Mouse (Mus musculus): Measurements from ENCODE around the gene Negr1.

DNA sequence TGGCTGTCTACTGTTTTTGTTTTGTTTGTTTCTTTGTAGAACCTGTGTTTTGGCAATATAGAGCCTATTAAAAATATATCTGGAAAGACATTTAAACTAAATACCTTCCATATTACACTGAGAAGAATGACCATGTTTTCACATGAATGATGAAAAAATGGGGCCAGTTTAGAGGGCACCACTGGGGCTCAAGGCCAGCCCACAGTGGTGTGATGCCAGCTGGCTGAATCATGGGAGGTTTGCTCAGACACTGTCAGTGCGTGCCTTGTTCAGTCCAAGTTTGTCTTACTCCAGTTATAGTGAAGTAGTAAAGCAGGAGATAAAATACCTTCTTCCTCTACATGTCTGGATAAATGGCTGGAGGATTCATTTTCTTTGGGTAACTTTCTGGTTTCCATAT is 181.7 kb downstream of the Negr1 start:
- TF ChIP-seq CTCF (IDR thresholded peaks at IDR 0.05; ENCODE audit: control insufficient read depth, insufficient read depth, insufficient read length): no peak
- no peak for TF ChIP-seq MYOG (IDR thresholded peaks at IDR 0.05; ENCODE audit: control insufficient read depth, extremely low read depth, insufficient read length)
- TF ChIP-seq MAX (IDR thresholded peaks at IDR 0.05): no peak
- TF ChIP-seq CEBPB (IDR thresholded peaks at IDR 0.05; ENCODE audit: low read depth): no peak
- TF ChIP-seq USF1 (IDR thresholded peaks at IDR 0.05; ENCODE audit: low read depth): no peak
- TF ChIP-seq FOSL1 (IDR thresholded peaks at IDR 0.05; ENCODE audit: insufficient read depth, low read length, poor library complexity, severe bottlenecking): no peak
